Mouse (Mus musculus) limb, embryonic 15.5 days (tissue): ENCODE data around the gene Man2a2. TPM values are rescaled to one million over a fixed set of nuclear protein-coding genes. Genes with fewer than 3 reads are reported as not detected.
A peak's percentile ranks its signal among the peaks of the same experiment; 100 is the strongest.

ENCODE experiments used
- ATAC-seq: fragments of 200-750 bp; cut with Nextera tagmentation; 2 replicates; pipeline ENCODE4 v1.8.0; 2017; ENCODE audit warnings: low read depth, moderate TSS enrichment; ENCODE audit not compliant: insufficient number of reproducible peaks, low FRiP score, low TSS enrichment
- H3K27ac ChIP-seq: fragments of 300-500 bp; sonication (generic); 2 replicates; pipeline ENCODE4 v1.5.1; 2015; ENCODE audit warnings: moderate library complexity, mild to moderate bottlenecking, inconsistent platforms
- H3K27me3 ChIP-seq: fragments of 300-500 bp; sonication (generic); 2 replicates; pipeline ENCODE4 v1.6.1; 2015; ENCODE audit warnings: inconsistent platforms
- H3K36me3 ChIP-seq: fragments of 300-500 bp; sonication (generic); 2 replicates; pipeline ENCODE4 v1.6.1; 2015; ENCODE audit warnings: inconsistent platforms
- H3K4me1 ChIP-seq: fragments of 300-500 bp; sonication (generic); 2 replicates; pipeline ENCODE4 v1.6.1; 2015; ENCODE audit warnings: inconsistent platforms
- H3K4me2 ChIP-seq: fragments of 300-500 bp; sonication (generic); 2 replicates; pipeline ENCODE4 v1.6.1; 2015; ENCODE audit warnings: mild to moderate bottlenecking, inconsistent platforms
- H3K4me3 ChIP-seq: fragments of 300-500 bp; sonication (generic); 2 replicates; pipeline ENCODE4 v1.5.1; 2015; ENCODE audit warnings: mild to moderate bottlenecking, inconsistent platforms
- H3K9ac ChIP-seq: fragments of 300-500 bp; sonication (generic); 2 replicates; pipeline ENCODE4 v1.6.1; 2015; ENCODE audit warnings: inconsistent platforms
- H3K9me3 ChIP-seq: fragments of 300-500 bp; sonication (generic); 2 replicates; pipeline ENCODE4 v1.6.1; 2016; ENCODE audit warnings: inconsistent platforms
- WGBS: fragments of 180-500 bp; shearing (Covaris S2); methylation state at CpG from one replicate; pipeline ENCODE4 v1.1.7; 2015; 5-methylcytosine and 5-hydroxymethylcytosine counted together
- polyA plus RNA-seq: library from polyadenylated mRNA; unstranded; fragments of >200 nt; fragmentation: Nextera tagmentation; extraction: Ambion mirVana; gene quantifications from 2 replicates; pipeline ENCODE4 v1.2.1, GENCODE M21; 2015

Gene Man2a2
- polyA plus RNA-seq, 1 experiment from 2014 or later = 17.6 TPM

GRCm38 (mm10) chr7:80375376-80376039 is 4.3 kb upstream of the Man2a2 start:
- H3K4me1 ChIP-seq = 0 out of 2 replicates have a peak, but pooled peaks cover 4% of the 10 kb centered on the region
- no peak for ATAC-seq
- peaks cover 17% of the 10 kb centered on the region; the same call in 1 of the 2 replicates for H3K36me3 ChIP-seq
- no peak overlapping the region for H3K4me3 ChIP-seq
- H3K9me3 ChIP-seq = no peaks in the 10 kb centered on the region
- 72% methylated on average over 9 of the region's 9 CpGs for WGBS
- H3K27me3 ChIP-seq = no peaks in the 10 kb centered on the region
- no peak overlapping the region for H3K27ac ChIP-seq
- no peak overlapping the region for H3K4me2 ChIP-seq
- no peak overlapping the region for H3K9ac ChIP-seq

GRCm38 (mm10) chr7:80374733-80375132 is 3.6 kb upstream of the Man2a2 start:
- Histone ChIP-seq H3K27me3 (no peaks in the 10 kb centered on the region), H3K9me3 (no peaks in the 10 kb centered on the region), H3K4me1 (peaks cover 9% of the 10 kb centered on the region), H3K36me3 (peaks cover 12% of the 10 kb centered on the region; the same call in 1 of the 2 replicates), H3K4me3 (no peak overlapping the region), H3K27ac (no peak overlapping the region), H3K9ac (no peak overlapping the region), H3K4me2 (no peak overlapping the region)
- 86% methylated on average over 3 of the region's 3 CpGs for WGBS
- no peak for ATAC-seq

- peaks cover 8% of the 10 kb centered on the region; the same call in 1 of the 2 replicates for H3K36me3 ChIP-seq
- 45% methylated on average over 3 of the region's 3 CpGs for WGBS
- no peak for ATAC-seq
These were observed 3.1 kb upstream of the Man2a2 start for GRCm38 (mm10) chr7:80374280-80374679.

GRCm38 (mm10) chr7:80373850-80374249 is 2.7 kb upstream of the Man2a2 start:
- WGBS = 68% methylated on average over 12 of the region's 12 CpGs
- H3K4me2 ChIP-seq = no peak overlapping the region
- H3K27ac ChIP-seq = no peak overlapping the region
- peaks cover 5% of the 10 kb centered on the region; the same call in 1 of the 2 replicates for H3K36me3 ChIP-seq
- H3K4me1 ChIP-seq = peaks cover 16% of the 10 kb centered on the region
- H3K9ac ChIP-seq = peak overlapping the region; percentile 1; the same call in 1 of the 2 replicates
- ATAC-seq = no peak
- H3K4me3 ChIP-seq = no peak overlapping the region
- H3K27me3 ChIP-seq = no peaks in the 10 kb centered on the region
- H3K9me3 ChIP-seq = no peaks in the 10 kb centered on the region

More at GRCm38 (mm10) chr7:80374280-80374679, 3.1 kb upstream of the Man2a2 start:
- Histone ChIP-seq H3K4me1 (peaks cover 13% of the 10 kb centered on the region), H3K9ac (peak overlapping the region; percentile 1; the same call in 1 of the 2 replicates), H3K4me3 (no peak overlapping the region), H3K9me3 (no peaks in the 10 kb centered on the region), H3K27me3 (no peaks in the 10 kb centered on the region), H3K4me2 (no peak overlapping the region), H3K27ac (no peak overlapping the region)

- Histone ChIP-seq H3K36me3 (peaks cover 4% of the 10 kb centered on the region; the same call in 1 of the 2 replicates), H3K4me1 (peaks cover 16% of the 10 kb centered on the region), H3K9ac (no peak overlapping the region), H3K4me3 (no peak overlapping the region), H3K27me3 (no peaks in the 10 kb centered on the region), H3K9me3 (no peaks in the 10 kb centered on the region), H3K27ac (no peak overlapping the region), H3K4me2 (no peak overlapping the region)
- ATAC-seq = no peak
- 70% methylated on average over 4 of the region's 4 CpGs for WGBS
These were observed 2.2 kb upstream of the Man2a2 start for GRCm38 (mm10) chr7:80373352-80373751.

- WGBS = 47% methylated on average over 2 of the region's 2 CpGs
- ATAC-seq = no peak
- H3K9ac ChIP-seq = no peak overlapping the region
- peaks cover 16% of the 10 kb centered on the region for H3K4me1 ChIP-seq
- no peaks in the 10 kb centered on the region for H3K9me3 ChIP-seq
- no peak overlapping the region for H3K4me2 ChIP-seq
- H3K36me3 ChIP-seq = peaks cover 9% of the 10 kb centered on the region
- H3K27ac ChIP-seq = no peak overlapping the region
- H3K27me3 ChIP-seq = no peaks in the 10 kb centered on the region
- no peak overlapping the region for H3K4me3 ChIP-seq
These were observed 1.5 kb upstream of the Man2a2 start for GRCm38 (mm10) chr7:80372667-80373066.

- ATAC-seq = no peak
- H3K4me3 ChIP-seq = no peak overlapping the region
- no peaks in the 10 kb centered on the region for H3K27me3 ChIP-seq
- peaks cover 14% of the 10 kb centered on the region for H3K36me3 ChIP-seq
- no peaks in the 10 kb centered on the region for H3K9me3 ChIP-seq
- H3K27ac ChIP-seq = no peak overlapping the region
- peaks cover 16% of the 10 kb centered on the region for H3K4me1 ChIP-seq
- H3K4me2 ChIP-seq = no peak overlapping the region
- no peak overlapping the region for H3K9ac ChIP-seq
- 85% methylated on average over 3 of the region's 3 CpGs for WGBS
These were observed 991 bp upstream of the Man2a2 start for GRCm38 (mm10) chr7:80372166-80372565.

GRCm38 (mm10) chr7:80370649-80371040 is 530 bp downstream of the Man2a2 start:
- Histone ChIP-seq H3K4me3 (peak overlapping the region; percentile 89), H3K36me3 (peaks cover 28% of the 10 kb centered on the region), H3K9ac (peak overlapping the region; percentile 87), H3K27me3 (no peaks in the 10 kb centered on the region), H3K27ac (peak overlapping the region; percentile 88), H3K4me2 (peak overlapping the region; percentile 77), H3K4me1 (peaks cover 16% of the 10 kb centered on the region), H3K9me3 (no peaks in the 10 kb centered on the region)
- peak; percentile 57; the same call in 1 of the 2 replicates for ATAC-seq
- 0% methylated on average over 29 of the region's 31 CpGs for WGBS

GRCm38 (mm10) chr7:80369967-80370431 is 1.2 kb downstream of the Man2a2 start:
- Histone ChIP-seq H3K27ac (peak overlapping the region; percentile 88), H3K4me2 (peak overlapping the region; percentile 77), H3K9ac (peak overlapping the region; percentile 87), H3K9me3 (no peaks in the 10 kb centered on the region), H3K36me3 (peaks cover 28% of the 10 kb centered on the region), H3K27me3 (no peaks in the 10 kb centered on the region), H3K4me3 (peak overlapping the region; percentile 89), H3K4me1 (peaks cover 16% of the 10 kb centered on the region)
- 18% methylated on average over 4 of the region's 4 CpGs for WGBS
- no peak for ATAC-seq

GRCm38 (mm10) chr7:80369461-80369860 is 1.7 kb downstream of the Man2a2 start:
- H3K9ac ChIP-seq = no peak overlapping the region
- ATAC-seq = no peak
- H3K4me3 ChIP-seq = peak overlapping the region; percentile 89
- peaks cover 33% of the 10 kb centered on the region for H3K36me3 ChIP-seq
- 0 out of 2 replicates have a peak overlapping the region, but pooled peaks have one; percentile 88 for H3K27ac ChIP-seq
- 53% methylated on average over 5 of the region's 5 CpGs for WGBS
- no peaks in the 10 kb centered on the region for H3K9me3 ChIP-seq
- peak overlapping the region; percentile 77 for H3K4me2 ChIP-seq
- H3K27me3 ChIP-seq = no peaks in the 10 kb centered on the region
- H3K4me1 ChIP-seq = peaks cover 16% of the 10 kb centered on the region

- Histone ChIP-seq H3K4me2 (peak overlapping the region; percentile 77), H3K27ac (no peak overlapping the region)
These were observed 2.3 kb downstream of the Man2a2 start for GRCm38 (mm10) chr7:80368635-80369421.

GRCm38 (mm10) chr7:80368009-80368408 is 3.2 kb downstream of the Man2a2 start:
- H3K36me3 ChIP-seq = peaks cover 48% of the 10 kb centered on the region
- H3K4me1 ChIP-seq = peaks cover 12% of the 10 kb centered on the region
- H3K9ac ChIP-seq = no peak overlapping the region

More at GRCm38 (mm10) chr7:80368635-80369421, 2.3 kb downstream of the Man2a2 start:
- no peak overlapping the region for H3K4me3 ChIP-seq
- H3K27me3 ChIP-seq = no peaks in the 10 kb centered on the region
- 71% methylated on average over 20 of the region's 20 CpGs for WGBS
- ATAC-seq = no peak
- H3K4me1 ChIP-seq = peaks cover 12% of the 10 kb centered on the region
- no peak overlapping the region for H3K9ac ChIP-seq
- H3K36me3 ChIP-seq = peaks cover 40% of the 10 kb centered on the region
- no peaks in the 10 kb centered on the region for H3K9me3 ChIP-seq

More at GRCm38 (mm10) chr7:80368009-80368408, 3.2 kb downstream of the Man2a2 start:
- Histone ChIP-seq H3K4me3 (no peak overlapping the region), H3K27me3 (no peaks in the 10 kb centered on the region), H3K9me3 (no peaks in the 10 kb centered on the region), H3K27ac (no peak overlapping the region), H3K4me2 (no peak overlapping the region)
- WGBS = 85% methylated on average over 9 of the region's 9 CpGs
- ATAC-seq = no peak
